Comparison of ENCODE assay signal across 15 mouse cellular contexts in genomic region chr19:47211609-47212312, GRCm38 (mm10). TPM values are rescaled to one million over a fixed set of nuclear protein-coding genes. Genes with fewer than 3 reads are reported as not detected.
DNase-seq lines count a peak whose midpoint lies in the region; ATAC-seq and TF ChIP-seq lines count a peak whose summit lies in the region.
"Had no signal": no experiment of that assay in that cellular context is flagged by ENCODE, and none has a peak within 500 bp of the region (broad histone marks: within the 10 kb centered on the region; RNA-seq: fewer than 3 reads in every experiment).

No protein-coding gene starts in this region.

- peak; percentile 39 to 41 for DNase-seq in left cerebral cortex, postnatal 36 days (ENCODE audit: low spot score in 2 of 2)
- no peak for DNase-seq in left cerebral cortex, adult 8-10 months (ENCODE audit: low spot score in 2 of 2)
- peak; percentile 90 to 92 for DNase-seq in cerebellum, postnatal 10 days
- peak; percentile 68 for DNase-seq in hindbrain, postnatal 0 days (ENCODE audit: low spot score)
- DNase-seq in retina, adult 2 months (ENCODE audit: low read depth, low spot score) = peak; percentile 76
- no peak for DNase-seq in heart, postnatal 36 days
- DNase-seq in ovary, adult 18-20 months (ENCODE audit: low spot score) = no peak
- DNase-seq: lung, postnatal 4 days; right cerebral cortex, postnatal 25 days had no signal

- ATAC-seq in hindbrain, postnatal 0 days = peak; percentile 90
- ATAC-seq in intestine, postnatal 0 days = no peak

- no peak for TF ChIP-seq CTCF in hindbrain, postnatal 0 days (IDR thresholded peaks at IDR 0.05; ENCODE audit: low read depth)
- no peak for TF ChIP-seq CTCF in intestine, postnatal 0 days (IDR thresholded peaks at IDR 0.05; ENCODE audit: low read depth)

- no peak overlapping the region for H3K4me2 ChIP-seq in hindbrain, postnatal 0 days (ENCODE audit: low read depth, low read length)
- H3K4me2 ChIP-seq in intestine, postnatal 0 days (replicated peaks; ENCODE audit: low read depth) = no peak overlapping the region
- H3K4me2 ChIP-seq: limb, embryonic 15.5 days had no signal

- no peaks in the 10 kb centered on the region for H3K27me3 ChIP-seq in hindbrain, postnatal 0 days (ENCODE audit: insufficient read depth, low read length)
- H3K27me3 ChIP-seq in intestine, postnatal 0 days (replicated peaks; ENCODE audit: control insufficient read depth, insufficient read depth, low read length) = no peaks in the 10 kb centered on the region
- H3K27me3 ChIP-seq: CH12.LX; limb, embryonic 15.5 days had no signal

- intact Hi-C loops in left cerebral cortex, postnatal 36 days (cut with DNase I) = no loop called here
- intact Hi-C loops in heart, postnatal 36 days (cut with DNase I) = no loop called here

- WGBS in hindbrain, postnatal 0 days = 54% methylated on average over 10 of the region's 10 CpGs
- WGBS in intestine, postnatal 0 days = 72% methylated on average over 10 of the region's 10 CpGs

- no peaks in the 10 kb centered on the region for H3K36me3 ChIP-seq in hindbrain, postnatal 0 days (ENCODE audit: insufficient read depth, low read length)
- no peaks in the 10 kb centered on the region for H3K36me3 ChIP-seq in intestine, postnatal 0 days (ENCODE audit: control insufficient read depth, insufficient read depth)
- H3K36me3 ChIP-seq: limb, embryonic 15.5 days had no signal

- H3K4me3 ChIP-seq in hindbrain, postnatal 0 days (ENCODE audit: low read length) = no peak overlapping the region
- no peak overlapping the region for H3K4me3 ChIP-seq in intestine, postnatal 0 days (ENCODE audit: low read depth, low read length)
- H3K4me3 ChIP-seq: limb, embryonic 15.5 days had no signal

- 0 out of 2 replicates have a peak, but pooled peaks cover 8% of the 10 kb centered on the region for H3K4me1 ChIP-seq in hindbrain, postnatal 0 days (ENCODE audit: insufficient read depth, low read length)
- no peaks in the 10 kb centered on the region for H3K4me1 ChIP-seq in intestine, postnatal 0 days (replicated peaks; ENCODE audit: control insufficient read depth, insufficient read depth, low read length)

- peak overlapping the region; percentile 70 for H3K27ac ChIP-seq in hindbrain, postnatal 0 days
- H3K27ac ChIP-seq in intestine, postnatal 0 days (ENCODE audit: low read depth, low read length) = no peak overlapping the region
- H3K27ac ChIP-seq: limb, embryonic 15.5 days had no signal

- H3K9me3 ChIP-seq in hindbrain, postnatal 0 days (ENCODE audit: low read length) = no peaks in the 10 kb centered on the region
- H3K9me3 ChIP-seq in intestine, postnatal 0 days (ENCODE audit: control insufficient read depth) = no peaks in the 10 kb centered on the region
- H3K9me3 ChIP-seq: limb, embryonic 15.5 days had no signal

- no peak overlapping the region for H3K9ac ChIP-seq in hindbrain, postnatal 0 days (replicated peaks; ENCODE audit: low read length)
- no peak overlapping the region for H3K9ac ChIP-seq in intestine, postnatal 0 days (ENCODE audit: low read depth, low read length)
- H3K9ac ChIP-seq: limb, embryonic 15.5 days had no signal

RNA-seq across cellular contexts. Expression of gene Neurl1a, which starts 33.1 kb away (rescaled TPM):
- total RNA-seq in left cerebral cortex, postnatal 36 days (2021) = 100 to 1,000 TPM; 201 to 207 TPM
- total RNA-seq in left cerebral cortex, adult 8-10 months (2022) = 100 to 1,000 TPM; 159 to 179 (median 172) TPM
- total RNA-seq in hindbrain, postnatal 0 days (2014; rRNA removed) = 95.4 and 114 TPM in 2 replicates
- polyA plus RNA-seq in hindbrain, postnatal 0 days (2015; fragmentation: Nextera tagmentation; extraction: Ambion mirVana) = 16.2 and 16.9 TPM in 2 replicates
- 2.4 and 2.6 TPM in 2 replicates for polyA plus RNA-seq in intestine, postnatal 0 days (2015; fragmentation: Nextera tagmentation; extraction: Ambion mirVana)
- 1 to 10 TPM in 1 of 2 experiments, under 1 TPM in 1; 0.92 to 1.2 TPM for total RNA-seq in heart, postnatal 36 days (2021)

RNA-seq across cellular contexts. Expression of gene Calhm3, which starts 54.2 kb away (rescaled TPM):
- total RNA-seq in left cerebral cortex, postnatal 36 days (2021) = not detected
- total RNA-seq in left cerebral cortex, adult 8-10 months (2022) = not detected
- total RNA-seq in hindbrain, postnatal 0 days (2014; rRNA removed) = not detected in 2 replicates
- polyA plus RNA-seq in hindbrain, postnatal 0 days (2015; fragmentation: Nextera tagmentation; extraction: Ambion mirVana) = not detected in 2 replicates
- polyA plus RNA-seq in intestine, postnatal 0 days (2015; fragmentation: Nextera tagmentation; extraction: Ambion mirVana) = 0.43 and 0.95 TPM in 2 replicates
- total RNA-seq in heart, postnatal 36 days (2021) = not detected
- total RNA-seq: CH12.LX; common myeloid progenitor, adult 5-6 weeks had no signal
- polyA plus RNA-seq: heart, postnatal 0 days; kidney, embryonic 16.5 days; limb, embryonic 15.5 days had no signal

Comparison
In these comparisons a context has a peak if more than half of its experiments do, and no peak if none do; other contexts are left out.
1. DNase-seq: peak in left cerebral cortex, postnatal 36 days (2 of 2), cerebellum, postnatal 10 days (2 of 2), hindbrain, postnatal 0 days (single experiment) and retina, adult 2 months (single experiment); none in left cerebral cortex, adult 8-10 months (0 of 2), heart, postnatal 36 days (0 of 2) and ovary, adult 18-20 months (single experiment).
2. RNA of gene Neurl1a, which starts 33.1 kb away (total RNA-seq): 201 to 207 TPM in left cerebral cortex, postnatal 36 days, 159 to 179 TPM in left cerebral cortex, adult 8-10 months and 95.4 to 114 TPM in hindbrain, postnatal 0 days; 0.92 to 1.2 TPM in heart, postnatal 36 days; every median in the first group is over 10 times any median in the second.